Mouse (Mus musculus) mouse embryonic stem cell (cell line): ENCODE results near the gene Gbp9.
"Not testable (repeated sequence)": the region's sequence is repeated elsewhere in the genome, so short reads cannot be mapped to it uniquely, and the experiment has no call there.

Source experiments
- in situ Hi-C, 2 experiments: fragments of 300-500 bp; cut with MboI; formaldehyde crosslinking; loops; 1 replicate in 1 of 2; 3 replicates in 1 of 2; pipeline ENCODE4 v1.14.3; 2019 to 2020; ENCODE audit warnings: low sequenced_read_pairs in 2 of 2, low pct_unique_long_range_greater_than_20kb in 1 of 2, mixed read lengths in 1 of 2; ENCODE audit not compliant: unreplicated experiment in 1 of 2

Gbp9 gene

DNA sequence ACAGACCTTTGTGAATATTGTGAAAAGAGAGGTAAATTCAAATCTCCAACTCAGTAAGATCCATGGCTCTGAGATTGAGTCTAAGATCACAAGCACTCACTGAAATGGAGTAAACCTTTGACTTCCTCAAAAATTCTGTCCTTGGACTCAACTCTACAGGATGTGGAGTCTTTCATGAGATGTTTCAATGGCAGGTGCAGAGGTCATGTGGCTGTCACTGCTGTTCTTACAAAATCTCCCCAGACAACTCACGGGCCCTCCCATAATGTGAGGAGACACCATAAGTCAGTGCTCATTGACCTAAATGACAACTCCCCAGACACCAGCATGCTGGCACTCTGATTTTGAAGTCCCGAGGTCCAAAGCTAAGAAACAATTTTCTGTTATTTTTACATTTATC, 74.9 kb downstream of the Gbp9 start:
- in situ Hi-C loops: not testable (repeated sequence)

DNA sequence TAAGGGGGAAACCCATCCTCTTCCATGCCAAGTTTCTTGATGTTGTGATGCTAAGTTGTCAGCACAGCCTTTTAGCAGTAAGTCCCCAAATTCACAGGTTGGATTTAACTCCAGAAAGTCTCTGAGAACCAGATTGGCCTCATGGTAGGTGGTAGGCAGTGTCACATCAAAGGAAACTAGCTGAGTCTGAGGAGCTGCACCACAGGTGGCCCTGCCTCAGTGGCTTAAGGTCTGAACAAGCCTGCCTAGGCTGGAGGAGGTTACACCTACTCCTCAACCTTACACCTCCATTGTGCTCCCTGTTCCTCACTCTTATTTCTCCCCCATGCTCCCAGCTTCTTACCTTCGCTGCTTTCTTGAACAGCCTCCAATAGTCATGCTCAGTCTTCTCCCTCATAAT, 76.0 kb downstream of the Gbp9 start:
- in situ Hi-C loops: no loop called here

DNA sequence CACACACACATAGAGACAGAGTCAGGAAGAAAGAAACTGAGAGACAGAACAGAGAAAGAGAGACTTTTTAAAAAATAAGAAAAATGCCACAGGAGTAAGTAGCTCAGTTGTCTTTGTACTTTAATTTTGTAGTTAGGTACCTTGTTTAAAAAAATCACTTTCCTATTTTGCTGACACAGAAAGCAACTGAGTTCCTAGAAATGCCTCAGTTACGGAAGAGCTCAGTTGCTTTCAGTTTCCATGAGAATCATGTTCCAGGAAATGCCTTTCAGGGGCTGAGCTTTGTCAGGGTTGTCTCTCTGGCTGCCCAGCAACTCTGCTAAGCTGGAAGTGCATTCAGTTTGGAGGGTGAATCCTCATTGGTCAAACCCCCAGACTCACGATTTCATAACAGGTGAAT, 76.9 kb downstream of the Gbp9 start:
- in situ Hi-C loops: not testable (repeated sequence)

DNA sequence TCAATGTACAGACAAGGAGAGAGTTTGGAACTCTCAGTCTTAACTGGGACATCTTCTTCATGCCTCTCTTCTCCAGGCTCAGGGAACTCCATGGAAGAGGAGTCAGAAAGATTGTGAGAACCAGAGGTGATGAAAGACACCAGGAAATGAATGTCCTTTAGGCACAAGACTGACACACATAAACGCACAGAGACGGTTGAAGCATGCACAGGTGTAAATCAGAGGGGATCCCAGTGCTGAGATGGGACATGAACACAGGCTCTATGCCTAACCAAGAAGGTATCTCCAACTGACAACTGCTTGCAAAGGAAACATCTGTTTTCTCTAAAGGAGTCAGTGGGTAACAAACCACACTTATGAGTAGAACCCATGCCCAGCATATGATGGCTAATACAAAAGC, 79.1 kb downstream of the Gbp9 start:
- in situ Hi-C loops: no loop called here

DNA sequence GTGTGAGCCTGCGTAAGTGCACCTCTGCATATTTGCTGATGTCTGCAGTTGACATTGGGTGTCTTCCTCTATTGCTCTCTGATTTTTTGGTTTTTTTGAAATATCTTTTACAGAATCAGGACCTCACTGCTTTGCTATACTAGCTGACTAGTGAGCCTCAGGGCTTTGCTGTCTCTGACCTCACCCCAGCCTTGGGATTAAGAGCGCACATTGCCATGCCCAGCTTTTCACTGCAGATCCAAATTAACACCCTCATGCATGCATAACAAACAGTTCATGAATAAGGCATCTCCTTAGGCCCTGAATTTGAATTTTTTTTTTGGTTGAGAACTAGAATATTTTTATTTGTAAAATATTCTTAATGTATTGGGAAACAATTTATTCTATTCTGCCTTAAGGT, 84.1 kb downstream of the Gbp9 start:
- in situ Hi-C loops: no loop called here

DNA sequence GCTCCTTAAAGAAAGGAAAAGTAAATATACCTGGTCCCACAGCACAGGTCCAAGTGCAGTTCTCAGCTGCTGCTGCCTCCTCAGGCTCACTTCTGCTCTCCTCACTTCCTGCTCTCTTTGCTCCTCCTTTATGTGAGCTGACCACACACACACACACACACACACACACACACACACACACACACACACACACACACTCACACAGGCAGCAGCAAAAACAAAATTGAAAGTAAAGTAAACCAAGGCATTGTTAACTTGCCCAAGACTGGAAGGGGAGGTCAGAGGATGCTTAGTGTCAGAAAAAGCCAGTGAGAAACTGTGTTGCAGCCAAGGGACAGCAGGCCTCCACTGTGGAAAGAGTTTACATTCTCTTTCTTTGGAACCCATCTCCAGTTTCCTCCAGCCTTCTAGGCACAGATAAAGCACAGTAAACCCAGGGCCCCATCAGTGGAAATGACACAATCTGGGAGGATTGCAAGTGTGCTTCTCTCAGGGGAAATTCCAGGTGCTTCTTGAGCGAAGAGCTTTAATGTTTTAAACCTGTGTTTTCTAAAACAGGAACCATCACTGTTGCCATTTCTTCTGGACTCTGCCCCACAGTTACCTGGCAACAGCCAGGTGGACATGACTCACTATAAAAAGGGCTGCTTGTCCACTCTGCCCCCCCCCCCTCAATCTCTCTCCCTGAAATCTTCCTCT, 85.7 kb downstream of the Gbp9 start:
- in situ Hi-C loops: not testable (repeated sequence)

DNA sequence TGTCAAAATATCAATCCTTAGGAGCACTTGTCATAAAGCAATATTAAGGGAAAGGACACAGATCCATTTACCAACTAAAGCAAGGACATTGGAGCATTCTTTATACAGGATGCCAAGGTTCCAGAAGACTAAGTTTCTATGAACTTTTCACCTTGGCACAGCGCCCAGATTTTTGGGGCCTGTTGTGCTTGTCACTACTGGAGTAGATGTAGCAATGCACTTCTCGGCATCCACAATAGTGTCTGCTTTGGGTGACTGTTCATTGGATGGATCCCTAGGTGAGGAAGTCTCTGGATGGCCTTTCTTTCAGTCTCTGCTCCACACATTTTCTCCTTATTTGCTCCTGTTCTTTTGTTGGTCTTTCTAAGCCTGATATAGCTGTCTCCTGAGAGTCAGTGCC, 107.0 kb downstream of the Gbp9 start:
- in situ Hi-C loops: no loop called here
